Mouse (Mus musculus): Measurements from ENCODE around the gene Vwa7.

Vwa7 gene

DNA sequence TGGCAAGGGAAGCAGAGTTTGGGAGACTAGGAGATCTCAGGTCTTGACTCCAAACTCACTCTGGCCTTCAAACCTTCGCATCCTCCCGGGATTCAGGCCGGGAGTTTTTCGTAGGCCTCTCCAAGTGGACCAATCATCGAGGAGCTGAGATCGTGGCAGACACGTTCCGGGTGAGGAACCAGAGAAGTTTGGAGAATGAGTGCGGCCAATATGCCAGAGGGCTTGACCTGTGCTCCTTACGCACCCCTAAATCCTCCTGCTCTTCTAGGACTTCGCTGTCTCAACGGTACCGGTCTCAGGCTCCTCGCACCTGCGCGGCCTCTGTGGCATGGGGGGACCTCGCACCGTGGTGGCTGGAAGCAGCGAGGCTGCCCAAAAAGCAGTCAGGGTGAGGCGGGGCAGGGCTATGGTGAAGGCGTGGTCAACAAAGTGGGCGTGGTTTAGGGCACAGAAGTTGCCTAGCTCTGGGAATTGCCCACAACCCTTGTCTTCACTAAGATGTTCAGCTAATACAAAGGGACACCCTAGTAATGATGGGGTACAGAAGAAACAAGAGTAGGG lies 44.4 kb downstream of the Vwa7 start:
- in situ Hi-C loops (cut with MboI, MseI) = loop anchor here (10.0 kb wide), 1 partner anchor 46 kb away; the partner anchor contains the start of gene Vwa7

DNA sequence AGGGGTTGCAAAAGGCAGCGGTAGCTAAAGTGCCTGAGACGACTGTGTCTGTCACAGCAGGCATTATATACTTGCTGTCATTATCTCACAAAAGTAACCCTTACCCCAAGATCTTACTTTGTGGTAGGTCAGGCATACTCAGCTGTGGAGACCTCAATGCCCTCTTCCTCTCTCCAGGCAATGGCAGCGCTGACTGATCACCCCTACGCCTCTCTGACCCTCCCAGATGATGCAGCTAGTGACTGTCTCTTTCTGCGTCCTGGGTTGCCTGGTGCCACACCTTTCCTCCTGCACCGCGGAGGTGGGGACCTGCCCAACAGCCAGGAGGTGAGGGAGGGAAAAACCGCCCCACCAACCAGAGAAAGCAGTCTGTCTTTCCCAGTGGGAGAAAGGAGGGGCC lies 44.9 kb downstream of the Vwa7 start:
- in situ Hi-C loops (cut with MboI, MseI) = loop anchor here (10.0 kb wide), 1 partner anchor 46 kb away; the partner anchor contains the start of gene Vwa7

DNA sequence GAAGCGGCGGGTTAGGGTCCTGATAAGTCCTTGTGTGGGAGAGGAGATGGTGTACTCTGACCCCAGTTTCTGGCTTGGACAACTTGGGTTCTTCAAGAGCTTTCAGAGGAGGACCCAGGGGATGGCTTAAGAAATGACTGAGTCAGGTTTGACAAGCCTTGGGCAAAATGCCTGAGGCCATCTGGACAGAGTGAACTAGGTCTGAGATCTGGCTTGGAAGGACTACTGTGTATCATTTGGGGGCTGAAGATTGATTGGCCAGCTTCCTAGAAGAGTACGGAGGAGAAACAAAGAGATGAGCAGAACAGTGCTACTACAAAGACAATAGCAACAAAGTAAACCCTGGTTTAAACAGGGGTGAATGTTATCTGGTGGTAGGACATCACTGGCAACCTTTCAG lies 47.1 kb downstream of the Vwa7 start:
- in situ Hi-C loops (cut with MboI, MseI) = loop anchor here (10.0 kb wide), 1 partner anchor 49 kb away; the partner anchor contains the start of gene Vwa7

DNA sequence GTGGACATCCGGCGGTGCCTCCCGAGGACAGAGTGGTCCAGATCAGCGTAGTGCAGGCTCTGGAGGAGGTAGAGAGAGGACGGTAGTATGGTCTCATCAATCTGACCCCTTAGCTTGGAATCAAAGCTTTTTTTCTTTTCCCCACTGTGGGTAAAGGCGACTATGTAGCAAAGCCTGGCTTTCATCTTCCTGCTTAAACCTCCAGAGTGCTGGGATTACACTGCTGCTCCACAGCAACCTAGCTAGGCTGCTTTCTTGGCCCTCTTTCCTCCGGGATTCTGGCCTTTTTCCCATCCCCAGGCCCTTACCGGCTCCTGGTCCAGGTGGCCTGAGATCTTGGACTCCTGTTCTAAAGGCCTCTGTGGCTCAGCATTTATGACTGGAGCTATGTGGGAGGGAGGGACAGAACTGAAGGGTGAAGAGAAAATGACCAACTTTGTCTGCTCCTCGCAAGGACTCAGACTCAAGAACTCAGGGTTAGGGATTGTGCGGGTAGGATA lies 48.0 kb downstream of the Vwa7 start:
- in situ Hi-C loops (cut with MboI, MseI) = loop anchor here (10.0 kb wide), 1 partner anchor 50 kb away; the partner anchor contains the start of gene Vwa7

DNA sequence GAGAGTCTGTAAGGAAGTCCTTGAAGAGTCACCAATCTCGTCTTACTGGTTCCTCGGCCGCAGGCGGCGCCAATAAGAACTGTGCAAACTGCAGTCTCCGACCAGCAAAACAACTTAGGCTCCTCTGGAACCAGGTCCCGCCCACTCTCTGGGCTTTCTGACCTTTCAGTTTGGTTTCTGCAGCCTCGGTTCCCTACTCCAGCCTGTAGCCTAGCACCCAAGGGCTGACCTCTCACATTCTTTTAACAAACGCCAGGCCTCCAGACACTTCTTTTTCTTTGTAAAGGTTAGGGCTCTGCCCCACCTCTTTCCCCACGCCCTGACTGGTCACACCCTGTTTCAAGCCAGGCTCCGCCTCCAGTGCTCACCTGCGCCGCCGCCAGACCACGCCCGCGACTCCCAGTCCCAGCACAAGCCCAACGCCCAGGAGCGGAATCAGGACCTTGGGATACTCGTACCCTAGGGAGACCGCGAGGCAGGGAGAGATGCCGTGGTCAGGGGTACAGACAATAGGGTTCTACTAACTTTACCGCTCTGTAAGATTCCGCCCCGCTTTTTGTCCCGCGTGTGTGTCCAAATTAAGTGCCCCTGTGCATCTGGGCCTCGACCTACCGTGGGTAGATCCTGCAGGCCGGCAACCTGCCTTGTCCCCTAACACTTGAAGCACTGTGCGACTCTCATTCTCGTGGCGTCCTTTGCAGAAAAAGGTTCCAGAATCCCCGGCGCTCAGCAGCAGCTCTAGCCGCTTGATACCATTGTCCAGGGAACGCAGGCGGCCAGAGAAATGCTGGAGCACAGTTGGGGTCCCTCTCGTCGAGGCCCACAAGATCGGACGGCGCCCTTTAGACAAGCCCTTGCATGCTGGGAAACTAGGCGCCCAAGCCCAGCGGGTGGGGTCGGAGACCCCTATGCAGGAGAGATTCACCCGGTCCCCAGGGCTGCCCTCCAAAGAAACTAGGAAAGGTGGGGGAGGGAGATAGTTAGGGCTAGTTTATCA lies 48.9 kb downstream of the Vwa7 start, which contains the start of gene Ly6g6c:
TSS of gene Ly6g6c (plus strand) at position 438 of the 997 bp plus-strand sequence.
- in situ Hi-C loops (cut with MboI, MseI) = loop anchor here (10.0 kb wide), 1 partner anchor 50 kb away; the partner anchor contains the start of gene Vwa7

DNA sequence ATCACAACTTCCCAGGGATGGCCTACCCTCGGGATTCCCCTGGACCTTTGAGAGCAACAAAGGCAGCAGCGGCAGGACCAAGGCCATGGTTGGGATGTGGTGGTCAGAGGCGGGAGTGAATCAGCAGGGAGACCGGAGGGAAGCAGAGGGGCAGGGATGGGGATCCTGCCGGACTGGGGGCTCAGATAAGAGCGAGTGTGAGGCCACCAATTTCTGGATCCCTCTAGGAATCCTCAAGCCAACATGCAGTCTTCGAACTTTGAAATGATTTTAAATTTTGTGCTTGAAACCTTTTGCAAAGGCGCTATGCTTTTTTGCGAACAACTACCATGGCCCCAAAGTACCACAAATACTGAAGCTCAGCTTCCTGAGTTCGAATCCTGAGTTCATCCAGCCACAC lies 49.7 kb downstream of the Vwa7 start, which contains the start of gene Mpig6b:
TSS of gene Mpig6b (minus strand) at position 101 of the 400 bp plus-strand sequence.
- in situ Hi-C loops (cut with MboI, MseI) = loop anchor here (10.0 kb wide), 1 partner anchor 51 kb away; the partner anchor contains the start of gene Vwa7

DNA sequence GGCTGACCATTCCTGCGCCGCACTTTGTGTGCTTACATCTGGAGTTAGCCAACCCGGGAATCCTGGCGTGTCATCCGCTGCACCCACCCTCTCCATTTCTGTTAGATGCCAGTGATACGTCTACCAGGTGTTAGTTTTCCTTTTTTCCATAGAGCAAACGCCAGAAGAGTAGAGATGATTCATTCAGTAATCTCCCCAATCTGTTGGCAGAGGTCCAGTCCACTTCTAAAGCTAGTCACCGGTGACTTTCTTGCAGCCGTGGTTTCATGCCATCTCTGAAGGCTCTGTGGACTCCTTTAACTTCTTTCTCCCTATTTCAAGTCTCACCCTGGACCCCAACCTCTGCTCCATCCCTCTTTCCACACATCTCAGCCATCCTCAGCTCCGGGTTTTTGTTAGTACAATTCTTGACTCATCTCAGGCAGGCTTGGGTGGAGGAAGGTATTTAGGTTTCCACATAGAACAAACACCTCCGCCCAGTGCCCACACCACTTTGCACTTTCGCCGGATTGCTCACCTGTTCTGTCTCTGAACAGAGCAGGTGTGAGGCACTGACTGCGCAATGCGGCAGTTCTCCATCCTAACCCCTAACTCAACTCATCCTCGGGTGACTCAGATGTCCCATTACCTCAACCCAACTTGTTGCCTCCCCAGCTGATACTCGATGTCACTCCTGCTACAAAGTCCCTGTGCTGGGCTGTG lies 52.0 kb downstream of the Vwa7 start:
- in situ Hi-C loops (cut with MboI, MseI) = loop anchor here (10.0 kb wide), 1 partner anchor 54 kb away; the partner anchor contains the start of gene Vwa7

DNA sequence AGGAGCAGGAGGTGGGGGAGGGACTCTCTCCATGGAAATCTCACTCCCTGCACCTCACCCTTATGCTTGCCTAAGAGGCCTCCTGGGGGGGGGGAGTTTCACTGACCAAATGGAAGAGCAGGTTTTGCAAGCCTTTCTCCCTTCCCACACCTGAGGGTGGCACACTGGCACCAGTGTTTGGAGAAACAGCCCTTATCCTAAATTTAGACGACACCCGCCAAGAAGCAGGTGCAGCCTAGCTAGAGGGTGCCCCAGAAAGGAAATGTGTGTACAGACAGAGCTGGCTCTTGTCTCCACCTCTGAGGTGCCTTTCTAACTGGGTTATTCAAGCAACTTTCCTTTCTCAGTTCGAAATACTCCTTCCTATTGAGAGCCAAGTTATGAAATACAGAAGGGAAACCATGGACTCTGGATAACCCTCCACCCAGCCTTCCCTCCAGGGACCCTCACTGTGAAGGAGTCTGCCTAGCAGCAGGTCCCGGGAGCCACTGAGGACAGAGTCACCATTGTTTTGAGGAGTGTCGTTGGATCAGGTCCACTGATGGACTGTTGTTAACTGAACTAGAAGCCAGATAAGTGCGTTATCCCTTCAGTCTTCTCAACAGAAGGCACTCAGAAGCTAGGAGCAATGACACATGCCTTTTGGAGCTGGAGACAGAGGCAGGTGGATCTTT lies 54.3 kb downstream of the Vwa7 start:
- in situ Hi-C loops (cut with MboI, MseI) = no loop called here

DNA sequence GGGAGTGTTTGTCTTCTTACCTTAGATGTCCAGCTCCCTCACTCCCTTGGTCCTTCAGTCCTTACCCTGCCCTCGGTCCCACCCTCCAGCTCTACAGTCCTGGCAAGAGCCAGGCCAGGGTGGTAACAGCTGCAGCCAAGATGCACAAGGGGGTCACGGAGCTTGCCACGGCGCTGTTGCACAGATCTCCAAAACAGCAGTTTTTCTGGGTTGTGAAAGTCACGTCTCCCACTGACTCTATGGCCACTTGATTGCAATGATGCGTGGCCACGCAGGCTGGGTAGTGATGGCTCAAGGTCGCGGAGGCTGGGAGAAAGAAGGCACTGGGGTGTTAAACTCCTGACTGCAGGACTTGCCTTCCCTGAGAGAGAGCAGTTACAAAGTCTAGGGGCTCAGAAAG lies 55.1 kb downstream of the Vwa7 start:
- in situ Hi-C loops (cut with MboI, MseI) = no loop called here

DNA sequence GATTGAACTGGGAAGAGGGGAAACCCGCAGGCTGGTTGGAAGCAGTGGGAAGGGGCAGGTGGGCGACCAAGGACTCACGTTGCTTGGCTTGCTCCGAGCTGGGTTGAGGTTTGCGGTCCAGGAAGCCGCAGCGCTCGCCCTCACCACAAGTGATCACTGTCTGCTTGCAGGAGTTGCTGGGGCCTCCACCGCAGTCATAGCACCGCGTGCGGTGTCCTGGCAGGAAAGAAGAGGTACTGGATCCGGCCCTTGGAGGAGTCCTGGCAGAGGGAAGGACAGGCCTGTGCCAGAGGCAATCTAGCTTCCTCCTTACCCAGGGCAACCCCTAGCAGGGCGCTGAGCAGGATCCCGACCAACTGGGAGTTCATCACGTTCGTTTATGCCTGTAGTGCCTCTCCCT lies 57.7 kb downstream of the Vwa7 start:
- in situ Hi-C loops (cut with MboI, MseI) = no loop called here

Data from T-helper 2 cell (primary cell).